Mouse (Mus musculus) G1E (cell line): Measurements from ENCODE around the gene Abr. TPM values are rescaled to one million over a fixed set of nuclear protein-coding genes. Genes with fewer than 3 reads are reported as not detected.

Source experiments
- ATAC-seq: 2 replicates; pipeline ENCODE4 v1.8.0; 2016; ENCODE audit warnings: mild to moderate bottlenecking; ENCODE audit not compliant: insufficient number of reproducible peaks, poor library complexity, low FRiP score, severe bottlenecking; ENCODE audit errors: extremely low read depth
- DNase-seq: peaks from one replicate; pipeline ENCODE4 v3.0.0; 2012; ENCODE audit warnings: low spot score
- H3K27me3 ChIP-seq: 2 replicates; pipeline ENCODE4 v1.6.1; 2012; ENCODE audit warnings: mild to moderate bottlenecking, low read length, inconsistent platforms; ENCODE audit not compliant: insufficient read depth
- H3K36me3 ChIP-seq: replicated peaks from 2 replicates; pipeline ENCODE3; 2012; ENCODE audit warnings: mild to moderate bottlenecking, inconsistent platforms
- H3K4me1 ChIP-seq: 2 replicates; pipeline ENCODE4 v1.6.1; 2012; ENCODE audit warnings: low read depth, low read length, inconsistent platforms, mixed read lengths; ENCODE audit not compliant: insufficient read depth
- H3K4me3 ChIP-seq: 2 replicates; pipeline ENCODE4 v1.5.1; 2012; ENCODE audit warnings: low read depth, mild to moderate bottlenecking, inconsistent platforms, low read length, moderate library complexity, mixed read lengths
- H3K9me3 ChIP-seq: replicated peaks from 2 replicates; pipeline ENCODE4 v1.6.1; 2012; ENCODE audit warnings: inconsistent platforms
- CTCF ChIP-seq: IDR thresholded peaks from 2 replicates; pipeline ENCODE4 v1.5.1; 2012; ENCODE audit warnings: low read depth, low read length, inconsistent platforms, mixed read lengths
- GATA1 ChIP-seq: IDR thresholded peaks from 2 replicates; pipeline ENCODE4 v1.6.1; 2012; ENCODE audit warnings: borderline replicate concordance, low read length, inconsistent platforms, mixed read lengths
- GATA2 ChIP-seq: IDR thresholded peaks from 2 replicates; pipeline ENCODE4 v1.6.1; 2012; ENCODE audit warnings: low read depth, low read length, inconsistent platforms, borderline replicate concordance
- POLR2AphosphoS5 ChIP-seq: IDR thresholded peaks from 2 replicates; pipeline ENCODE4 v1.6.1; 2012; ENCODE audit warnings: low read depth, low read length, inconsistent platforms; ENCODE audit not compliant: insufficient replicate concordance
- TAL1 ChIP-seq: conservative IDR thresholded peaks from 2 replicates; pipeline ENCODE4 v1.6.1; 2012; ENCODE audit warnings: low read depth, low read length, inconsistent platforms, mixed read lengths
- polyA plus RNA-seq: library from polyadenylated mRNA; stranded (reverse); fragments of >175 nt; gene quantifications from 2 replicates; pipeline ENCODE4 v1.2.3, GENCODE M21; 2012
- total RNA-seq, 2 experiments: library from RNA; stranded (forward) in 1 of 2; stranded (reverse) in 1 of 2; fragments of 200-1000 nt in 1 of 2; fragments of >200 nt in 1 of 2; fragmentation: Nextera tagmentation in 1 of 2; gene quantifications; 2 replicates each; pipeline ENCODE4 v1.2.3; 2014 to 2017

Abr gene
- total and polyA plus RNA-seq, 3 experiments, result 0.82 TPM; not detected in 2

GRCm38 (mm10) chr11:76483171-76483727 lies 138.9 kb downstream of the Abr start:
- no peak for TF ChIP-seq POLR2AphosphoS5
- TF ChIP-seq GATA1, result no peak
- no peak for TF ChIP-seq TAL1
- H3K4me3 ChIP-seq, result no peak overlapping the region
- no peaks in the 10 kb centered on the region for H3K4me1 ChIP-seq
- H3K36me3 ChIP-seq, result no peaks in the 10 kb centered on the region
- ATAC-seq (no peak), DNase-seq (no peak)
- H3K27me3 ChIP-seq, result peaks cover 47% of the 10 kb centered on the region
- H3K9me3 ChIP-seq, result no peaks in the 10 kb centered on the region

- no peak overlapping the region for H3K4me3 ChIP-seq
- H3K9me3 ChIP-seq, result no peaks in the 10 kb centered on the region
- peaks cover 52% of the 10 kb centered on the region for H3K27me3 ChIP-seq
- TF ChIP-seq CTCF (no peak), TAL1 (no peak), GATA1 (no peak), GATA2 (no peak), POLR2AphosphoS5 (no peak)
- H3K36me3 ChIP-seq, result no peaks in the 10 kb centered on the region
- no peaks in the 10 kb centered on the region for H3K4me1 ChIP-seq
- no peak for ATAC-seq
- no peak for DNase-seq
These were observed 139.4 kb downstream of the Abr start for GRCm38 (mm10) chr11:76482697-76483096.

GRCm38 (mm10) chr11:76482183-76482582 lies 139.9 kb downstream of the Abr start:
- no peak for DNase-seq
- no peak for ATAC-seq
- H3K36me3 ChIP-seq, result no peaks in the 10 kb centered on the region
- no peak for TF ChIP-seq GATA1
- no peak for TF ChIP-seq POLR2AphosphoS5
- TF ChIP-seq CTCF, result no peak
- no peak for TF ChIP-seq GATA2
- TF ChIP-seq TAL1, result no peak
- H3K27me3 ChIP-seq, result peaks cover 54% of the 10 kb centered on the region
- H3K9me3 ChIP-seq, result no peaks in the 10 kb centered on the region
- no peaks in the 10 kb centered on the region for H3K4me1 ChIP-seq
- H3K4me3 ChIP-seq, result no peak overlapping the region

GRCm38 (mm10) chr11:76479729-76480128 lies 142.4 kb downstream of the Abr start:
- ATAC-seq, result no peak
- Histone ChIP-seq H3K27me3 (peaks cover 43% of the 10 kb centered on the region), H3K4me1 (no peaks in the 10 kb centered on the region), H3K36me3 (no peaks in the 10 kb centered on the region), H3K4me3 (no peak overlapping the region), H3K9me3 (no peaks in the 10 kb centered on the region)
- TF ChIP-seq TAL1 (no peak), CTCF (no peak), POLR2AphosphoS5 (no peak), GATA1 (no peak), GATA2 (no peak)
- DNase-seq, result no peak

GRCm38 (mm10) chr11:76478676-76479655 lies 143.1 kb downstream of the Abr start:
- Histone ChIP-seq H3K36me3 (no peaks in the 10 kb centered on the region), H3K4me1 (no peaks in the 10 kb centered on the region), H3K4me3 (no peak overlapping the region), H3K27me3 (peaks cover 43% of the 10 kb centered on the region), H3K9me3 (no peaks in the 10 kb centered on the region)
- ATAC-seq, result no peak
- TF ChIP-seq GATA2 (no peak), TAL1 (no peak), POLR2AphosphoS5 (no peak), GATA1 (no peak), CTCF (no peak)
- no peak for DNase-seq

GRCm38 (mm10) chr11:76477095-76477525 lies 145.0 kb downstream of the Abr start:
- Histone ChIP-seq H3K27me3 (peaks cover 38% of the 10 kb centered on the region), H3K4me1 (no peaks in the 10 kb centered on the region), H3K36me3 (no peaks in the 10 kb centered on the region), H3K4me3 (no peak overlapping the region), H3K9me3 (no peaks in the 10 kb centered on the region)
- TF ChIP-seq GATA2 (no peak), GATA1 (no peak), TAL1 (no peak), POLR2AphosphoS5 (no peak), CTCF (no peak)
- no peak for ATAC-seq
- no peak for DNase-seq
